9 mouse cellular contexts compared by ENCODE assay signal in genomic region chr11:85972385-85972784, GRCm38 (mm10).
DNase-seq lines count a peak whose midpoint lies in the region; ATAC-seq and TF ChIP-seq lines count a peak whose summit lies in the region.
"Had no signal": no experiment of that assay in that cellular context is flagged by ENCODE, and none has a peak within 500 bp of the region (broad histone marks: within the 10 kb centered on the region; RNA-seq: fewer than 3 reads in every experiment).

No protein-coding gene starts in this region.

- no peak overlapping the region for H3K27ac ChIP-seq in thymus, adult 2 months (ENCODE audit: control insufficient read depth, insufficient read depth, low read length)
- H3K27ac ChIP-seq in intestine, embryonic 14.5 days (ENCODE audit: low read depth) = no peak overlapping the region
- H3K27ac ChIP-seq: hindbrain, embryonic 15.5 days had no signal

- intact Hi-C loops in left cerebral cortex, postnatal 25 days (cut with DNase I) = loop anchor here (2.0 to 10.0 kb wide), 3 partner anchors 124 to 588 kb away; no protein-coding TSS in a partner anchor

- TF ChIP-seq CTCF in thymus, adult 2 months (IDR thresholded peaks at IDR 0.05; ENCODE audit: borderline replicate concordance, control insufficient read depth, extremely low read depth, insufficient read depth, low read length, poor library complexity) = peak; percentile 74; the same call in 1 of the 2 replicates
- peak; percentile 93 for TF ChIP-seq CTCF in brain, embryonic 14.5 days (IDR thresholded peaks at IDR 0.05; ENCODE audit: borderline replicate concordance, extremely low read depth, insufficient read depth, insufficient read length)

- no peaks in the 10 kb centered on the region for H3K36me3 ChIP-seq in thymus, adult 2 months (ENCODE audit: control insufficient read depth, insufficient read depth, low read length)
- H3K36me3 ChIP-seq in intestine, embryonic 14.5 days (ENCODE audit: control insufficient read depth, insufficient read depth, low read length) = no peaks in the 10 kb centered on the region
- H3K36me3 ChIP-seq: hindbrain, embryonic 15.5 days had no signal

- no peak overlapping the region for H3K9ac ChIP-seq in intestine, embryonic 14.5 days (ENCODE audit: low read length)
- H3K9ac ChIP-seq: hindbrain, embryonic 15.5 days had no signal

- no peaks in the 10 kb centered on the region for H3K27me3 ChIP-seq in thymus, adult 2 months (ENCODE audit: control insufficient read depth, insufficient read depth, low read length)
- no peaks in the 10 kb centered on the region for H3K27me3 ChIP-seq in intestine, embryonic 14.5 days (replicated peaks; ENCODE audit: control insufficient read depth, insufficient read depth, low read length)

- DNase-seq in thymus, adult 2 months = peak; percentile 51
- DNase-seq in thymus, adult 18-20 months = no peak
- DNase-seq in brain, embryonic 14.5 days (ENCODE audit: low read depth) = peak; percentile 80
- DNase-seq in fibroblast of lung, adult 2 months (ENCODE audit: low read depth) = peak; percentile 31
- DNase-seq in intestine, embryonic 14.5 days (ENCODE audit: low spot score) = peak; percentile 78
- DNase-seq in left cerebral cortex, postnatal 25 days (ENCODE audit: low spot score in 2 of 2) = peak; percentile 73 to 82
- DNase-seq in natural killer cell, adult 2 months (ENCODE audit: low spot score in 2 of 2) = peak; percentile 22 to 38
- peak; percentile 43 for DNase-seq in thymus, postnatal 14 days

- no peak overlapping the region for H3K4me3 ChIP-seq in thymus, adult 2 months (ENCODE audit: control insufficient read depth, insufficient read depth, low read length)
- H3K4me3 ChIP-seq in intestine, embryonic 14.5 days (ENCODE audit: low read depth, low read length) = no peak overlapping the region
- H3K4me3 ChIP-seq: hindbrain, embryonic 15.5 days had no signal

- WGBS in thymus, adult 2 months = 26% methylated on average over 7 of the region's 7 CpGs
- 22% methylated on average over 7 of the region's 7 CpGs for WGBS in intestine, embryonic 14.5 days

- no peak overlapping the region for H3K4me2 ChIP-seq in intestine, embryonic 14.5 days (ENCODE audit: low read length)
- H3K4me2 ChIP-seq: hindbrain, embryonic 15.5 days had no signal

- no peaks in the 10 kb centered on the region for H3K4me1 ChIP-seq in thymus, adult 2 months (replicated peaks; ENCODE audit: control insufficient read depth, insufficient read depth, low read length)
- H3K4me1 ChIP-seq in intestine, embryonic 14.5 days (replicated peaks; ENCODE audit: control insufficient read depth, insufficient read depth, low read length) = peaks cover 6% of the 10 kb centered on the region; the same call in 1 of the 2 replicates
- H3K4me1 ChIP-seq: hindbrain, embryonic 15.5 days had no signal

- no peak for ATAC-seq in intestine, embryonic 14.5 days (replicated peaks; ENCODE audit: low FRiP score, low TSS enrichment, low read depth)

- no peak for TF ChIP-seq POLR2A in thymus, adult 2 months (IDR thresholded peaks at IDR 0.05; ENCODE audit: control insufficient read depth, extremely low read depth, insufficient read depth, low read length, poor library complexity)
- TF ChIP-seq POLR2A in brain, embryonic 14.5 days (IDR thresholded peaks at IDR 0.05; ENCODE audit: borderline replicate concordance, extremely low read depth, insufficient read depth, insufficient read length, poor library complexity, severe bottlenecking) = no peak

- no peaks in the 10 kb centered on the region for H3K9me3 ChIP-seq in intestine, embryonic 14.5 days (ENCODE audit: control insufficient read depth, low read length)
- H3K9me3 ChIP-seq: hindbrain, embryonic 15.5 days had no signal

Comparison
In these comparisons a context has a peak if more than half of its experiments do, and no peak if none do; other contexts are left out.
1. DNase-seq: peak in thymus, adult 2 months (single experiment), brain, embryonic 14.5 days (single experiment), fibroblast of lung, adult 2 months (single experiment), intestine, embryonic 14.5 days (single experiment), left cerebral cortex, postnatal 25 days (2 of 2), natural killer cell, adult 2 months (2 of 2) and thymus, postnatal 14 days (single experiment); none in thymus, adult 18-20 months (0 of 2).